Mouse (Mus musculus) midbrain, embryonic 13.5 days (tissue): ENCODE data around the gene Ccn5. TPM values are rescaled to one million over a fixed set of nuclear protein-coding genes. Genes with fewer than 3 reads are reported as not detected.

Experiments used
- ATAC-seq: fragments of 200-750 bp; cut with Nextera tagmentation; 2 replicates; pipeline ENCODE4 v1.8.0; 2017; ENCODE audit warnings: mild to moderate bottlenecking, moderate TSS enrichment, moderate library complexity
- H3K27ac ChIP-seq: fragments of 300-500 bp; sonication (generic); 2 replicates; pipeline ENCODE4 v1.5.1; 2015; ENCODE audit warnings: inconsistent platforms, mild to moderate bottlenecking, moderate library complexity
- H3K27me3 ChIP-seq: fragments of 300-500 bp; sonication (generic); 2 replicates; pipeline ENCODE4 v1.6.1; 2015; ENCODE audit warnings: mild to moderate bottlenecking, inconsistent platforms
- H3K36me3 ChIP-seq: fragments of 300-500 bp; sonication (generic); 2 replicates; pipeline ENCODE4 v1.6.1; 2015; ENCODE audit warnings: mild to moderate bottlenecking, inconsistent platforms
- H3K4me1 ChIP-seq: fragments of 300-500 bp; sonication (generic); replicated peaks from 2 replicates; pipeline ENCODE4 v1.6.1; 2015; ENCODE audit warnings: inconsistent platforms
- H3K4me2 ChIP-seq: fragments of 300-500 bp; sonication (generic); replicated peaks from 2 replicates; pipeline ENCODE4 v1.6.1; 2015; ENCODE audit warnings: moderate library complexity, mild to moderate bottlenecking, inconsistent platforms
- H3K4me3 ChIP-seq: fragments of 300-500 bp; sonication (generic); replicated peaks from 2 replicates; pipeline ENCODE4 v1.5.1; 2015; ENCODE audit warnings: mild to moderate bottlenecking, inconsistent platforms
- H3K9ac ChIP-seq: fragments of 300-500 bp; sonication (generic); replicated peaks from 2 replicates; pipeline ENCODE4 v1.6.1; 2015; ENCODE audit warnings: mild to moderate bottlenecking, inconsistent platforms
- H3K9me3 ChIP-seq: fragments of 300-500 bp; sonication (generic); 2 replicates; pipeline ENCODE4 v1.6.1; 2016; ENCODE audit warnings: mild to moderate bottlenecking, inconsistent platforms
- WGBS: fragments of 180-500 bp; shearing (Covaris S2); methylation state at CpG from one replicate; pipeline ENCODE4 v1.1.7; 2015; 5-methylcytosine and 5-hydroxymethylcytosine counted together
- polyA plus RNA-seq: library from polyadenylated mRNA; unstranded; fragments of >200 nt; fragmentation: Nextera tagmentation; extraction: Ambion mirVana; gene quantifications from 2 replicates; pipeline ENCODE4 v1.2.1, GENCODE M21; 2015

Ccn5 gene
- polyA plus RNA-seq, 1 experiment from 2014 or later, result 0.15 TPM

GRCm38 (mm10) chr2:163809166-163809565, 11.5 kb upstream of the Ccn5 start:
- H3K9ac ChIP-seq, result no peak overlapping the region
- H3K9me3 ChIP-seq, result no peaks in the 10 kb centered on the region
- ATAC-seq, result no peak
- no peak overlapping the region for H3K4me3 ChIP-seq
- WGBS, result 92% methylated on average over 4 of the region's 4 CpGs
- H3K27me3 ChIP-seq, result no peaks in the 10 kb centered on the region
- H3K4me1 ChIP-seq, result no peaks in the 10 kb centered on the region; the same call in 1 of the 2 replicates
- H3K27ac ChIP-seq, result no peak overlapping the region
- H3K36me3 ChIP-seq, result no peaks in the 10 kb centered on the region
- H3K4me2 ChIP-seq, result no peak overlapping the region

- Histone ChIP-seq H3K4me3 (no peak overlapping the region), H3K4me2 (no peak overlapping the region), H3K9ac (no peak overlapping the region), H3K36me3 (no peaks in the 10 kb centered on the region), H3K27me3 (no peaks in the 10 kb centered on the region), H3K27ac (no peak overlapping the region), H3K9me3 (no peaks in the 10 kb centered on the region), H3K4me1 (no peaks in the 10 kb centered on the region; the same call in 1 of the 2 replicates)
- 63% methylated on average over 7 of the region's 7 CpGs for WGBS
- no peak for ATAC-seq
Observed at GRCm38 (mm10) chr2:163809704-163810103, 11.0 kb upstream of the Ccn5 start.

- Histone ChIP-seq H3K27me3 (no peaks in the 10 kb centered on the region), H3K4me2 (no peak overlapping the region), H3K36me3 (no peaks in the 10 kb centered on the region), H3K4me3 (no peak overlapping the region), H3K9me3 (no peaks in the 10 kb centered on the region), H3K9ac (no peak overlapping the region), H3K27ac (no peak overlapping the region), H3K4me1 (no peaks in the 10 kb centered on the region; the same call in 1 of the 2 replicates)
- no peak for ATAC-seq
- WGBS, result 59% methylated on average over 5 of the region's 5 CpGs
Observed at GRCm38 (mm10) chr2:163813077-163813476, 7.6 kb upstream of the Ccn5 start.

GRCm38 (mm10) chr2:163814739-163815465, 5.8 kb upstream of the Ccn5 start:
- 94% methylated on average over 9 of the region's 9 CpGs for WGBS
- no peaks in the 10 kb centered on the region for H3K27me3 ChIP-seq
- H3K9me3 ChIP-seq, result no peaks in the 10 kb centered on the region
- H3K36me3 ChIP-seq, result no peaks in the 10 kb centered on the region
- H3K4me3 ChIP-seq, result no peak overlapping the region
- no peak for ATAC-seq
- no peak overlapping the region for H3K4me2 ChIP-seq
- no peaks in the 10 kb centered on the region; the same call in 1 of the 2 replicates for H3K4me1 ChIP-seq
- no peak overlapping the region for H3K27ac ChIP-seq
- H3K9ac ChIP-seq, result no peak overlapping the region

- no peak overlapping the region for H3K27ac ChIP-seq
- H3K4me1 ChIP-seq, result 0 out of 2 replicates have a peak, but pooled peaks cover 3% of the 10 kb centered on the region
- H3K27me3 ChIP-seq, result no peaks in the 10 kb centered on the region
- no peaks in the 10 kb centered on the region for H3K9me3 ChIP-seq
- H3K4me3 ChIP-seq, result no peak overlapping the region
- 10% methylated on average over 4 of the region's 4 CpGs for WGBS
- peak overlapping the region; percentile 1; the same call in 1 of the 2 replicates for H3K4me2 ChIP-seq
- no peak for ATAC-seq
- H3K36me3 ChIP-seq, result no peaks in the 10 kb centered on the region
- H3K9ac ChIP-seq, result no peak overlapping the region
Observed at GRCm38 (mm10) chr2:163823248-163823647, 2.6 kb downstream of the Ccn5 start.

- Histone ChIP-seq H3K9ac (no peak overlapping the region), H3K27me3 (no peaks in the 10 kb centered on the region)
Observed at GRCm38 (mm10) chr2:163823771-163824170, 3.1 kb downstream of the Ccn5 start.

GRCm38 (mm10) chr2:163825861-163826260, 5.2 kb downstream of the Ccn5 start:
- H3K4me3 ChIP-seq, result no peak overlapping the region
- whole genome bisulfite sequencing, result 100% methylated on average over 1 of the region's 1 CpGs
- 0 out of 2 replicates have a peak, but pooled peaks cover 3% of the 10 kb centered on the region for H3K4me1 ChIP-seq
- no peaks in the 10 kb centered on the region for H3K36me3 ChIP-seq
- H3K9ac ChIP-seq, result no peak overlapping the region
- no peaks in the 10 kb centered on the region for H3K27me3 ChIP-seq
- no peak overlapping the region for H3K4me2 ChIP-seq
- no peaks in the 10 kb centered on the region for H3K9me3 ChIP-seq
- H3K27ac ChIP-seq, result no peak overlapping the region
- ATAC-seq, result no peak

More at GRCm38 (mm10) chr2:163823771-163824170, 3.1 kb downstream of the Ccn5 start:
- Histone ChIP-seq H3K9me3 (no peaks in the 10 kb centered on the region), H3K27ac (no peak overlapping the region), H3K4me2 (peak overlapping the region; percentile 1; the same call in 1 of the 2 replicates), H3K4me1 (0 out of 2 replicates have a peak, but pooled peaks cover 3% of the 10 kb centered on the region), H3K36me3 (no peaks in the 10 kb centered on the region), H3K4me3 (no peak overlapping the region)
- 28% methylated on average over 11 of the region's 11 CpGs for WGBS
- no peak for ATAC-seq

- no peak overlapping the region for H3K4me3 ChIP-seq
- no peaks in the 10 kb centered on the region for H3K27me3 ChIP-seq
- no peak overlapping the region for H3K4me2 ChIP-seq
- no peak overlapping the region for H3K27ac ChIP-seq
- H3K9me3 ChIP-seq, result no peaks in the 10 kb centered on the region
- no peak for ATAC-seq
- no peaks in the 10 kb centered on the region for H3K36me3 ChIP-seq
- 0 out of 2 replicates have a peak, but pooled peaks cover 3% of the 10 kb centered on the region for H3K4me1 ChIP-seq
- WGBS, result 85% methylated on average over 5 of the region's 5 CpGs
- H3K9ac ChIP-seq, result no peak overlapping the region
Observed at GRCm38 (mm10) chr2:163826494-163826893, 5.8 kb downstream of the Ccn5 start.

- Histone ChIP-seq H3K4me2 (no peak overlapping the region), H3K27ac (no peak overlapping the region), H3K4me3 (no peak overlapping the region), H3K4me1 (no peaks in the 10 kb centered on the region), H3K9ac (no peak overlapping the region), H3K27me3 (no peaks in the 10 kb centered on the region), H3K36me3 (no peaks in the 10 kb centered on the region), H3K9me3 (no peaks in the 10 kb centered on the region)
- no peak for ATAC-seq
- WGBS, result 71% methylated on average over 1 of the region's 1 CpGs
Observed at GRCm38 (mm10) chr2:163831163-163831562, 10.5 kb downstream of the Ccn5 start.

GRCm38 (mm10) chr2:163838043-163838442, 17.4 kb downstream of the Ccn5 start:
- H3K4me3 ChIP-seq, result no peak overlapping the region
- ATAC-seq, result peak; percentile 49; the same call in 1 of the 2 replicates
- no peaks in the 10 kb centered on the region for H3K9me3 ChIP-seq
- no peak overlapping the region for H3K4me2 ChIP-seq
- peaks cover 15% of the 10 kb centered on the region for H3K27me3 ChIP-seq
- no peak overlapping the region for H3K9ac ChIP-seq
- H3K4me1 ChIP-seq, result no peaks in the 10 kb centered on the region; the same call in 1 of the 2 replicates
- H3K36me3 ChIP-seq, result no peaks in the 10 kb centered on the region
- WGBS, result 31% methylated on average over 9 of the region's 9 CpGs
- H3K27ac ChIP-seq, result no peak overlapping the region

- H3K36me3 ChIP-seq, result no peaks in the 10 kb centered on the region
- no peaks in the 10 kb centered on the region for H3K9me3 ChIP-seq
- H3K4me2 ChIP-seq, result no peak overlapping the region
- H3K9ac ChIP-seq, result no peak overlapping the region
- H3K4me1 ChIP-seq, result no peaks in the 10 kb centered on the region; the same call in 1 of the 2 replicates
- peak; percentile 84 for ATAC-seq
- H3K27ac ChIP-seq, result no peak overlapping the region
- H3K4me3 ChIP-seq, result no peak overlapping the region
- WGBS, result 33% methylated on average over 6 of the region's 6 CpGs
- peaks cover 15% of the 10 kb centered on the region for H3K27me3 ChIP-seq
Observed at GRCm38 (mm10) chr2:163839519-163839918, 18.9 kb downstream of the Ccn5 start.

GRCm38 (mm10) chr2:163842043-163842442, 21.4 kb downstream of the Ccn5 start:
- 66% methylated on average over 4 of the region's 4 CpGs for WGBS
- ATAC-seq, result no peak
- Histone ChIP-seq H3K4me2 (no peak overlapping the region), H3K4me3 (no peak overlapping the region), H3K9me3 (no peaks in the 10 kb centered on the region), H3K36me3 (no peaks in the 10 kb centered on the region), H3K27me3 (peaks cover 15% of the 10 kb centered on the region), H3K9ac (no peak overlapping the region), H3K27ac (no peak overlapping the region), H3K4me1 (no peaks in the 10 kb centered on the region; the same call in 1 of the 2 replicates)
